Mouse (Mus musculus) kidney, postnatal 14 days (tissue): Measurements from ENCODE around the gene Ehf.
A peak's percentile ranks its signal among the peaks of the same experiment; 100 is the strongest.

Experiments used
- DNase-seq: peaks from one replicate; pipeline ENCODE4 v3.0.0; 2022; ENCODE audit warnings: mixed read lengths

Gene Ehf

GRCm38 (mm10) chr2:103303132-103303531 lies at the start of gene Ehf:
Gene Ehf (minus strand): TSS chr2:103303278.
- peak; percentile 34 for DNase-seq

GRCm38 (mm10) chr2:103347417-103347891 lies 44.4 kb upstream of the Ehf start:
- DNase-seq: peak; percentile 70

GRCm38 (mm10) chr2:103346751-103347289 lies 43.7 kb upstream of the Ehf start:
- no peak for DNase-seq

- peak; percentile 19 for DNase-seq
These were observed 40.5 kb upstream of the Ehf start for GRCm38 (mm10) chr2:103343611-103344010.

GRCm38 (mm10) chr2:103342123-103342522 lies 39.0 kb upstream of the Ehf start:
- DNase-seq: no peak

- DNase-seq: no peak
These were observed 38.4 kb upstream of the Ehf start for GRCm38 (mm10) chr2:103341375-103341971.

GRCm38 (mm10) chr2:103338706-103339105 lies 35.6 kb upstream of the Ehf start:
- no peak for DNase-seq

GRCm38 (mm10) chr2:103337370-103337769 lies 34.3 kb upstream of the Ehf start:
- no peak for DNase-seq

GRCm38 (mm10) chr2:103336621-103337020 lies 33.5 kb upstream of the Ehf start:
- no peak for DNase-seq

GRCm38 (mm10) chr2:103336000-103336399 lies 32.9 kb upstream of the Ehf start:
- no peak for DNase-seq

GRCm38 (mm10) chr2:103331666-103332191 lies 28.7 kb upstream of the Ehf start:
- DNase-seq: no peak

GRCm38 (mm10) chr2:103328731-103329130 lies 25.7 kb upstream of the Ehf start:
- no peak for DNase-seq

GRCm38 (mm10) chr2:103325301-103326048 lies 22.4 kb upstream of the Ehf start:
- no peak for DNase-seq

- DNase-seq: no peak
These were observed 21.2 kb upstream of the Ehf start for GRCm38 (mm10) chr2:103324320-103324719.

- no peak for DNase-seq
These were observed 19.1 kb upstream of the Ehf start for GRCm38 (mm10) chr2:103322171-103322570.

GRCm38 (mm10) chr2:103321638-103322037 lies 18.6 kb upstream of the Ehf start:
- no peak for DNase-seq

GRCm38 (mm10) chr2:103314002-103314401 lies 10.9 kb upstream of the Ehf start:
- no peak for DNase-seq

GRCm38 (mm10) chr2:103312640-103313039 lies 9.6 kb upstream of the Ehf start:
- no peak for DNase-seq

GRCm38 (mm10) chr2:103310663-103311062 lies 7.6 kb upstream of the Ehf start:
- no peak for DNase-seq

GRCm38 (mm10) chr2:103306686-103307085 lies 3.6 kb upstream of the Ehf start:
- no peak for DNase-seq

GRCm38 (mm10) chr2:103302669-103303068 lies 409 bp downstream of the Ehf start:
- DNase-seq: no peak

GRCm38 (mm10) chr2:103298711-103299463 lies 4.2 kb downstream of the Ehf start:
- DNase-seq: no peak

GRCm38 (mm10) chr2:103294526-103294925 lies 8.6 kb downstream of the Ehf start:
- peak; percentile 49 for DNase-seq
